9 mouse cellular contexts compared by ENCODE assay signal in the genomic region with DNA sequence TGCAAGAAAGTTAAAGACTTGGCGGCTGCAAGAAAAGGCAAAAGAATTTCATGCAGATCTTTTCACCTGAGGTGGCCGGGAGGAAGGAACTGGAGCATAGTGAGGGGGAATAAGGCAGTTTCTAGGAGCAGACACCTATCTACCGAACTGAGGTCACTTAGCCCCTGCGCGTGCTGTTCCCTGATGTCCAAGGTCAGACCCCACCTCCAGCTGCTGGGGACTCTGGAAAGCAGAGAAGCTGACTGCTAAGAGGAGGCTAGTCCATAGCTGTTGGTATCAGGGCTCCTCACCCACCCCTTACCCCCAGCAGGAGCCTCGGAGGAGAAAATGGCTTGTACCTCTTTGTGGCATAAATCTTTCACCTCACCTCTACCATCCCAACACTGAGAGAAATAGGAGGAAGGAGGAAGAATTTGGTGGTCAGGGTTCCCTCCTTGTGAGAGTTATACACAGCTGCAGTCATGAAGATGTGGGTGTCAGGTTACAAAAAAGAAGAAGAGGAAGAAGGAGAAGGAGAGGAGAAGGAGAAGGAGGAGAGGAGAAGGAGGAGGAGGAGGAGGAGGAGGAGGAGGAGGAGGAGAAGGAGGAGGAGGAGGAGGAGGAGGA. TPM values are rescaled to one million over a fixed set of nuclear protein-coding genes. Genes with fewer than 3 reads are reported as not detected.
DNase-seq lines count a peak whose midpoint lies in the region; ATAC-seq and TF ChIP-seq lines count a peak whose summit lies in the region.
"Had no signal": no experiment of that assay in that cellular context is flagged by ENCODE, and none has a peak within 500 bp of the region (broad histone marks: within the 10 kb centered on the region; RNA-seq: fewer than 3 reads in every experiment).

No protein-coding gene starts in this region.

- TF ChIP-seq EP300 in lung, postnatal 0 days (IDR thresholded peaks at IDR 0.05): no peak

- no peak overlapping the region; the same call in 1 of the 2 replicates for H3K27ac ChIP-seq in lung, postnatal 0 days (ENCODE audit: low read length)
- peak overlapping the region; percentile 62 for H3K27ac ChIP-seq in embryonic fibroblast, embryonic 13.5 days (ENCODE audit: insufficient read depth, low read length)
- H3K27ac ChIP-seq in limb, embryonic 11.5 days (replicated peaks; ENCODE audit: low read depth, low read length): peak overlapping the region; percentile 85
- H3K27ac ChIP-seq in neural tube, embryonic 15.5 days (replicated peaks): no peak overlapping the region

- DNase-seq in lung, postnatal 0 days (ENCODE audit: low spot score): no peak
- no peak for DNase-seq in lung, postnatal 25 days (ENCODE audit: low spot score)
- no peak for DNase-seq in limb, embryonic 11.5 days (ENCODE audit: low spot score)
- DNase-seq in embryo, embryonic 9.5 days (ENCODE audit: extremely low spot score): no peak
- DNase-seq in cerebellum, adult 18-20 months: no peak
- no peak for DNase-seq in left cerebral cortex, postnatal 25 days (ENCODE audit: low spot score in 2 of 2)

- ATAC-seq in lung, postnatal 0 days: no peak
- peak; percentile 13; the same call in 1 of the 2 replicates for ATAC-seq in limb, embryonic 11.5 days (ENCODE audit: insufficient number of reproducible peaks, low FRiP score, low TSS enrichment, low read depth)
- ATAC-seq in neural tube, embryonic 15.5 days (ENCODE audit: low FRiP score): no peak; the same call in 1 of the 2 replicates

- H3K4me1 ChIP-seq in lung, postnatal 0 days (ENCODE audit: insufficient read depth, low read depth, low read length): peaks cover 8% of the 10 kb centered on the region; the same call in 1 of the 2 replicates
- peaks cover 3% of the 10 kb centered on the region; the same call in 1 of the 2 replicates for H3K4me1 ChIP-seq in embryonic fibroblast, embryonic 13.5 days (ENCODE audit: control insufficient read depth, insufficient read depth, low read length)
- 0 out of 2 replicates have a peak, but pooled peaks cover 2% of the 10 kb centered on the region for H3K4me1 ChIP-seq in limb, embryonic 11.5 days (ENCODE audit: control insufficient read depth, insufficient read depth, low read length)
- peaks cover 11% of the 10 kb centered on the region for H3K4me1 ChIP-seq in neural tube, embryonic 15.5 days

- no peaks in the 10 kb centered on the region for H3K36me3 ChIP-seq in lung, postnatal 0 days (ENCODE audit: insufficient read depth, low read length)
- H3K36me3 ChIP-seq in limb, embryonic 11.5 days (ENCODE audit: control insufficient read depth, insufficient read depth, low read length): no peaks in the 10 kb centered on the region
- H3K36me3 ChIP-seq in neural tube, embryonic 15.5 days: no peaks in the 10 kb centered on the region

- TF ChIP-seq POLR2A in embryonic fibroblast, embryonic 13.5 days (IDR thresholded peaks at IDR 0.05; ENCODE audit: low read depth, low read length): no peak; the same call in 1 of the 2 replicates

- TF ChIP-seq CTCF in lung, postnatal 0 days (IDR thresholded peaks at IDR 0.05): no peak
- TF ChIP-seq CTCF in embryonic fibroblast, embryonic 13.5 days (IDR thresholded peaks at IDR 0.05; ENCODE audit: borderline replicate concordance, insufficient read depth, low read length): no peak

- no peaks in the 10 kb centered on the region for H3K9me3 ChIP-seq in lung, postnatal 0 days (ENCODE audit: low read length)
- no peaks in the 10 kb centered on the region for H3K9me3 ChIP-seq in limb, embryonic 11.5 days (ENCODE audit: control insufficient read depth, low read length)
- no peaks in the 10 kb centered on the region for H3K9me3 ChIP-seq in neural tube, embryonic 15.5 days (replicated peaks)

- no peaks in the 10 kb centered on the region for H3K27me3 ChIP-seq in lung, postnatal 0 days (replicated peaks; ENCODE audit: insufficient read depth, low read length)
- no peaks in the 10 kb centered on the region for H3K27me3 ChIP-seq in limb, embryonic 11.5 days (ENCODE audit: control insufficient read depth, insufficient read depth, low read length)
- no peaks in the 10 kb centered on the region for H3K27me3 ChIP-seq in neural tube, embryonic 15.5 days (replicated peaks)

- peak overlapping the region; percentile 62 for H3K4me2 ChIP-seq in lung, postnatal 0 days (replicated peaks; ENCODE audit: low read depth, low read length)
- H3K4me2 ChIP-seq in limb, embryonic 11.5 days (ENCODE audit: low read depth, severe bottlenecking): peak overlapping the region; percentile 43
- H3K4me2 ChIP-seq in neural tube, embryonic 15.5 days: peak overlapping the region; percentile 94

- 0 out of 2 replicates have a peak overlapping the region, but pooled peaks have one; percentile 12 for H3K4me3 ChIP-seq in lung, postnatal 0 days (ENCODE audit: low read depth, low read length)
- peak overlapping the region; percentile 33 for H3K4me3 ChIP-seq in embryonic fibroblast, embryonic 13.5 days (ENCODE audit: insufficient read depth, low read length)
- H3K4me3 ChIP-seq in limb, embryonic 11.5 days (ENCODE audit: low read depth, low read length): peak overlapping the region; percentile 17
- peak overlapping the region; percentile 48 for H3K4me3 ChIP-seq in neural tube, embryonic 15.5 days (replicated peaks)

- WGBS in lung, postnatal 0 days: 0% methylated on average over 6 of the region's 6 CpGs
- WGBS in limb, embryonic 11.5 days: 2% methylated on average over 6 of the region's 6 CpGs
- WGBS in neural tube, embryonic 15.5 days: under 1% methylated on average over 6 of the region's 6 CpGs

- intact Hi-C loops in left cerebral cortex, postnatal 25 days (cut with DNase I): loop anchor here (2.0 kb wide), 1 partner anchor 157 kb away; no protein-coding TSS in a partner anchor

- H3K9ac ChIP-seq in lung, postnatal 0 days (replicated peaks; ENCODE audit: low read depth): no peak overlapping the region
- H3K9ac ChIP-seq in limb, embryonic 11.5 days (ENCODE audit: low read length): 0 out of 2 replicates have a peak overlapping the region, but pooled peaks have one; percentile 53
- no peak overlapping the region for H3K9ac ChIP-seq in neural tube, embryonic 15.5 days (replicated peaks)

RNA-seq across cellular contexts. Expression of a gene that starts 31.3 kb away (rescaled TPM):
- polyA plus RNA-seq in lung, postnatal 0 days (2015; fragmentation: Nextera tagmentation; extraction: Ambion mirVana): 35.8 and 40.0 TPM in 2 replicates
- polyA plus RNA-seq in embryonic fibroblast, embryonic 13.5 days (2011; ENCODE audit: insufficient read length, low read depth, missing spikeins): 55.0 and 61.7 TPM in 2 replicates
- polyA plus RNA-seq in limb, embryonic 11.5 days (2014; fragmentation: Nextera tagmentation; extraction: Ambion mirVana): 62.2 and 64.4 TPM in 2 replicates
- 29.3 and 31.6 TPM in 2 replicates for polyA plus RNA-seq in neural tube, embryonic 15.5 days (2015; fragmentation: Nextera tagmentation; extraction: Ambion mirVana)
- 10 to 100 TPM; 36.6 to 37.6 TPM for total RNA-seq in left cerebral cortex, postnatal 25 days (2021)

RNA-seq across cellular contexts. Expression of a gene that starts 50.1 kb away (rescaled TPM):
- polyA plus RNA-seq in lung, postnatal 0 days (2015; fragmentation: Nextera tagmentation; extraction: Ambion mirVana): 2.2 TPM in 1 of 2 replicates, not detected in the other
- not detected in 2 replicates for polyA plus RNA-seq in embryonic fibroblast, embryonic 13.5 days (2011; ENCODE audit: insufficient read length, low read depth, missing spikeins)
- not detected in 2 replicates for polyA plus RNA-seq in limb, embryonic 11.5 days (2014; fragmentation: Nextera tagmentation; extraction: Ambion mirVana)
- polyA plus RNA-seq in neural tube, embryonic 15.5 days (2015; fragmentation: Nextera tagmentation; extraction: Ambion mirVana): not detected in 2 replicates
- total RNA-seq in left cerebral cortex, postnatal 25 days (2021): not detected
- total RNA-seq: layer of hippocampus, adult 8-10 months had no signal

Comparison
In these comparisons a context has a peak if more than half of its experiments do, and no peak if none do; other contexts are left out.
1. H3K27ac ChIP-seq: peak in embryonic fibroblast, embryonic 13.5 days (single experiment) and limb, embryonic 11.5 days (single experiment); none in lung, postnatal 0 days (single experiment) and neural tube, embryonic 15.5 days (single experiment).
2. H3K4me2 ChIP-seq: peak in every context shown above with its lines; median percentile 94 in neural tube, embryonic 15.5 days; 62 in lung, postnatal 0 days; 43 in limb, embryonic 11.5 days.
3. Peak in every context shown above with its lines, with median percentiles within 50 percentile points of each other: H3K4me3 ChIP-seq.